ENCODE assay signal across 8 mouse cellular contexts in the genomic region with DNA sequence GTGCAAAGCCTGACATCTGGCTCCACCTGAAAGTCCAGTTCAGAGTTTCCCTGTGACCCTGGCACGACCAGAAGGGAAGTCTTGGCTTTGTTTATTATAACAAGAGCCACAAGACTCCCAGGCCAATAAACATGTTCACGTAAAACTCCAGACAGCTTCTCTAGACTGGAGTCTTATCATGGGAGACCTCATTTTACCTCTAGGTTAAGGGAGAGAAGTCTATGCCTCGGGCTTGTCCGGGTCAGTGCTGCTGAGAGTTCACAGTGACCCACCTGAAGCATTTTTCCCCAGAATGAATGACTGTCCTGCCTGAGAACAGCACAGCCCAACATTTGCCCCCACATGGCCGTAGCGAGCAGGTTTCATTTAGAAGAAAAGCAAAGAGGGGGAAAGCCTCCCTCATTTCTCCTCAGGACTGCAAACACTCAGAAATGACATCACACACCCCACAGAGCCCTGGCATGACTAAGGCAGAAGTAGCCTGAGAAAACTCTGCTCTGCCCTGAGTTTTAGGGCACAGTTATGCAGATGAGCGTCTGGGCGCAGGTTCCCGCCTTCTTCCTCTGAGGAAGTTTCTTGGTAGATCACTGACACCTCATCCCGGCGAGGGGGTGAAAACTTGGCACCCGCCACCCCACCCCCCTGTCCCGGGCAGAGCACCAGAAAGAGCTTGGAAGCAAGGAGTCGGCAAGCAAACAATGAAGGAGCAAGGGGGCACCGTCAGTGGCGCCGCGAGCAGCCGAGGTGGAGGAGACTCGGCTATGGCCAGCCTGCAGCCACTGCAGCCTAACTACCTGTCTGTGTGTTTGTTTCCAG.
DNase-seq lines count a peak whose midpoint lies in the region; ATAC-seq and TF ChIP-seq lines count a peak whose summit lies in the region.

No protein-coding gene starts in this region.

- H3K36me3 ChIP-seq in intestine, postnatal 0 days (ENCODE audit: control insufficient read depth, insufficient read depth): no peaks in the 10 kb centered on the region
- H3K36me3 ChIP-seq in neural tube, embryonic 13.5 days: no peaks in the 10 kb centered on the region

- TF ChIP-seq POLR2A in lung, adult 2 months (IDR thresholded peaks at IDR 0.05; ENCODE audit: borderline replicate concordance, extremely low read depth, low read depth, low read length): peak; percentile 53; the same call in 1 of the 2 replicates

- peak overlapping the region; percentile 77 for H3K4me2 ChIP-seq in intestine, postnatal 0 days (replicated peaks; ENCODE audit: low read depth)
- H3K4me2 ChIP-seq in neural tube, embryonic 13.5 days: peak overlapping the region; percentile 85

- H3K9me3 ChIP-seq in intestine, postnatal 0 days (ENCODE audit: control insufficient read depth): no peaks in the 10 kb centered on the region
- no peaks in the 10 kb centered on the region for H3K9me3 ChIP-seq in neural tube, embryonic 13.5 days

- ATAC-seq in intestine, postnatal 0 days: peak; percentile 81
- peak; percentile 79 for ATAC-seq in neural tube, embryonic 13.5 days (ENCODE audit: low read depth)

- DNase-seq in 3134 (ENCODE audit: extremely low read depth, insufficient read length, low spot score) (peak; percentile 84), ZHBTc4 (ENCODE audit: low read depth, low spot score) (peak; percentile 12)
- peak; percentile 74 for DNase-seq in embryo, embryonic 11 days
- peak; percentile 90 to 94 for DNase-seq in heart, adult 18-20 months
- DNase-seq in lung, adult 2 months: peak; percentile 70
- DNase-seq in thymus, postnatal 36 days: peak; percentile 71 to 81

- no peaks in the 10 kb centered on the region for H3K27me3 ChIP-seq in intestine, postnatal 0 days (replicated peaks; ENCODE audit: control insufficient read depth, insufficient read depth, low read length)
- H3K27me3 ChIP-seq in neural tube, embryonic 13.5 days: peaks cover 3% of the 10 kb centered on the region; the same call in 1 of the 2 replicates

- peak overlapping the region; percentile 58 for H3K9ac ChIP-seq in intestine, postnatal 0 days (ENCODE audit: low read depth, low read length)
- peak overlapping the region; percentile 70 for H3K9ac ChIP-seq in neural tube, embryonic 13.5 days

- TF ChIP-seq CTCF in intestine, postnatal 0 days (IDR thresholded peaks at IDR 0.05; ENCODE audit: low read depth): no peak
- no peak for TF ChIP-seq CTCF in lung, adult 2 months (IDR thresholded peaks at IDR 0.05; ENCODE audit: insufficient read depth, low read length)

- no peaks in the 10 kb centered on the region for H3K4me1 ChIP-seq in intestine, postnatal 0 days (replicated peaks; ENCODE audit: control insufficient read depth, insufficient read depth, low read length)
- peaks cover 22% of the 10 kb centered on the region for H3K4me1 ChIP-seq in lung, adult 2 months (ENCODE audit: control insufficient read depth, insufficient read depth, low read length)
- H3K4me1 ChIP-seq in neural tube, embryonic 13.5 days (replicated peaks): peaks cover 40% of the 10 kb centered on the region

- H3K4me3 ChIP-seq in intestine, postnatal 0 days (ENCODE audit: low read depth, low read length): peak overlapping the region; percentile 56
- peak overlapping the region; percentile 74 for H3K4me3 ChIP-seq in lung, adult 2 months (replicated peaks; ENCODE audit: extremely low read depth, low read depth, low read length)
- peak overlapping the region; percentile 44 for H3K4me3 ChIP-seq in neural tube, embryonic 13.5 days

- under 1% methylated on average over 20 of the region's 20 CpGs for WGBS in intestine, postnatal 0 days
- WGBS in lung, adult 2 months: under 1% methylated on average over 20 of the region's 20 CpGs
- under 1% methylated on average over 20 of the region's 20 CpGs for WGBS in neural tube, embryonic 13.5 days

- peak overlapping the region; percentile 82 for H3K27ac ChIP-seq in intestine, postnatal 0 days (ENCODE audit: low read depth, low read length)
- peak overlapping the region; percentile 67 for H3K27ac ChIP-seq in neural tube, embryonic 13.5 days (replicated peaks)

Comparison
In these comparisons a context has a peak if more than half of its experiments do, and no peak if none do; other contexts are left out.
1. Peak in every context shown above with its lines: DNase-seq, ATAC-seq, H3K4me3 ChIP-seq and H3K27ac ChIP-seq.
2. DNase-seq: peak in every context shown above with its lines; median percentile 92 in heart, adult 18-20 months; 84 in 3134; 76 in thymus, postnatal 36 days; 74 in embryo, embryonic 11 days; 70 in lung, adult 2 months; 12 in ZHBTc4.